Mouse (Mus musculus): ENCODE results near the gene Sun5. TPM values are rescaled to one million over a fixed set of nuclear protein-coding genes. Genes with fewer than 3 reads are reported as not detected.

Sun5 gene
- polyA plus RNA-seq (2012; rRNA removed): not detected in 2 replicates

GRCm38 (mm10) chr2:153870984-153871383, at the start of gene Sun5:
TSS of gene Sun5 (minus strand) at chr2:153871084.

GRCm38 (mm10) chr2:153917930-153918329, 47.0 kb upstream of the Sun5 start, which contains the start of gene Bpifb3:
TSS of gene Bpifb3 (plus strand) at chr2:153918230.

GRCm38 (mm10) chr2:153900088-153900487, 29.2 kb upstream of the Sun5 start, which contains the start of gene Bpifb6:
TSS of gene Bpifb6 (plus strand) at chr2:153900388.

GRCm38 (mm10) chr2:153874745-153875144, 3.9 kb upstream of the Sun5 start, which contains the start of gene Bpifb2:
TSS of gene Bpifb2 (plus strand) at chr2:153875045.

Other genes with a start within 250 kb of the Sun5 start
- gene Commd7, start 238.3 kb downstream of the Sun5 start, polyA plus RNA-seq (2012; rRNA removed): 9.8 and 10.8 TPM in 2 replicates
- 3.1 and 3.3 TPM in 2 replicates for gene Dnmt3b, start 221.6 kb downstream of the Sun5 start, polyA plus RNA-seq (2012; rRNA removed)
- gene Dnmt3c, start 174.4 kb downstream of the Sun5 start, polyA plus RNA-seq (2012; rRNA removed): 0.70 and 0.77 TPM in 2 replicates
- 10.4 and 10.7 TPM in 2 replicates for gene Mapre1, start 129.8 kb downstream of the Sun5 start, polyA plus RNA-seq (2012; rRNA removed)
- gene Efcab8, start 91.2 kb downstream of the Sun5 start, polyA plus RNA-seq (2012; rRNA removed): 0.07 TPM in 2 replicates
- gene Bpifb2, start 4.0 kb upstream of the Sun5 start, polyA plus RNA-seq (2012; rRNA removed): not detected in 2 replicates
- not detected in 2 replicates for gene Bpifb6, start 29.3 kb upstream of the Sun5 start, polyA plus RNA-seq (2012; rRNA removed)
- 0.03 and 0.04 TPM in 2 replicates for gene Bpifb3, start 47.1 kb upstream of the Sun5 start, polyA plus RNA-seq (2012; rRNA removed)
- gene Bpifb4, start 67.1 kb upstream of the Sun5 start, polyA plus RNA-seq (2012; rRNA removed): 0.04 TPM in 1 of 2 replicates, not detected in the other
- not detected in 2 replicates for gene Bpifa6, start 103.9 kb upstream of the Sun5 start, polyA plus RNA-seq (2012; rRNA removed)
- gene Bpifa2, start 137.2 kb upstream of the Sun5 start, polyA plus RNA-seq (2012; rRNA removed): not detected in 2 replicates

Data from liver, embryonic 18 days (tissue).